Mouse (Mus musculus): Measurements from ENCODE around the gene Rexo4. TPM values are rescaled to one million over a fixed set of nuclear protein-coding genes. Genes with fewer than 3 reads are reported as not detected.

The Rexo4 gene
- total and polyA plus RNA-seq, 3 experiments: 53.6 to 74.8 (median 67.2) TPM

- TF ChIP-seq ZMIZ1 (IDR thresholded peaks at IDR 0.05; ENCODE audit: low read depth, low read length) (peak; percentile 11; the same call in 1 of the 2 replicates), CHD2 (IDR thresholded peaks at IDR 0.05; ENCODE audit: low read length) (peak; percentile 37), POLR2A (IDR thresholded peaks at IDR 0.05; ENCODE audit: low read depth, low read length) (peak; percentile 69), NELFE (IDR thresholded peaks at IDR 0.05; ENCODE audit: low read depth, low read length) (0 out of 2 replicates have a peak, but pooled peaks have one; percentile 9), ZKSCAN1 (IDR thresholded peaks at IDR 0.05; ENCODE audit: borderline replicate concordance, low read depth, low read length) (no peak), ZNF384 (IDR thresholded peaks at IDR 0.05; ENCODE audit: low read depth, low read length) (no peak)
- H3K36me3 ChIP-seq (replicated peaks in 1 of 2; ENCODE audit: control insufficient read depth in 1 of 2, insufficient read depth in 1 of 2, low read length in 1 of 2): peaks cover 41 to 55% of the 10 kb centered on the region in 2 experiments
- H3K9me3 ChIP-seq (replicated peaks; ENCODE audit: low read length): no peaks in the 10 kb centered on the region
- DNase-seq (ENCODE audit: extremely low read depth): no peak
- peaks cover 19 to 50% of the 10 kb centered on the region in 2 experiments for H3K4me1 ChIP-seq (ENCODE audit: control insufficient read depth in 1 of 2, insufficient read depth in 2 of 2)
- dilution Hi-C loops (cut with MboI; ENCODE audit: extremely low pct_ligation_motif_present, extremely low pct_unique_long_range_greater_than_20kb, low sequenced_read_pairs) (no loop called here), in situ Hi-C loops (cut with MboI; ENCODE audit: low pct_ligation_motif_present, low pct_unique_long_range_greater_than_20kb, low sequenced_read_pairs) (no loop called here)
- no peak overlapping the region for H3K27ac ChIP-seq (ENCODE audit: insufficient read depth, low read depth)
- no peaks in the 10 kb centered on the region for H3K27me3 ChIP-seq (replicated peaks)
- H3K4me3 ChIP-seq (replicated peaks in 1 of 3; ENCODE audit: low read depth in 2 of 3, low read length in 2 of 3, poor library complexity in 1 of 3): peak overlapping the region in 1 of 3 experiments; percentile 30
- H3K9ac ChIP-seq (ENCODE audit: insufficient read depth, low read depth): no peak overlapping the region
- no peak overlapping the region for H3K4me2 ChIP-seq (ENCODE audit: insufficient read depth, low read depth, poor library complexity, severe bottlenecking)
- H3K79me2 ChIP-seq (replicated peaks; ENCODE audit: control insufficient read depth, extremely low read depth, insufficient read depth, poor library complexity, severe bottlenecking): peaks cover 83% of the 10 kb centered on the region
Measured at GRCm38 (mm10) chr2:26913416-26914147, 50.6 kb downstream of the Rexo4 start.

DNA sequence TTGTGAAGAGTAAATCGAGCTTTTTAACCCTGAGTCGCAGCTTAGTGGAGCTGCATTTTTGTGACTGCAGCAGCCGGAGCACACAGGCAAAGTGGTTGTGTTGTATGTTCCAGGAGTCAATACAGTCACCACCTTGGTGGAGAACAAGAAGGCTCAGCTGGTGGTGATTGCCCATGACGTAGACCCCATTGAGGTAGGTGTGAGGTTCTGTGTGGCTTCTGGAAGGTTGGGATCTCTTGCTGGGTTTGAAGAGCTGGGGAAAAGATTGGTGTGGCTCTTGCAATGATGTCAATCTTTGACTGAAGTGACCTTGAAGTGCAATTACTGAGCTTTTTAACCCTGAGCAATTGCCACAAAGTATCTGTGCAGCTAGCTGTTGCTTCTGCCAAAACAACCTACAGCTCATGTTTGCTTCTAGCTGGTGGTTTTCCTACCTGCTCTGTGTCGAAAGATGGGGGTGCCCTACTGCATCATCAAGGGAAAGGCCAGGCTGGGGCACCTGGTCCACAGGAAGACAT lies 51.9 kb downstream of the Rexo4 start:
- peak overlapping the region; percentile 98 for H3K9ac ChIP-seq (ENCODE audit: insufficient read depth, low read depth)
- peaks cover 41 to 55% of the 10 kb centered on the region in 2 experiments for H3K36me3 ChIP-seq (replicated peaks in 1 of 2; ENCODE audit: control insufficient read depth in 1 of 2, insufficient read depth in 1 of 2, low read length in 1 of 2)
- peaks cover 85% of the 10 kb centered on the region for H3K79me2 ChIP-seq (replicated peaks; ENCODE audit: control insufficient read depth, extremely low read depth, insufficient read depth, poor library complexity, severe bottlenecking)
- DNase-seq (ENCODE audit: extremely low read depth): no peak
- peak overlapping the region; percentile 69 to 98 (median 97) for H3K4me3 ChIP-seq (replicated peaks in 1 of 3; ENCODE audit: low read depth in 2 of 3, low read length in 2 of 3, poor library complexity in 1 of 3)
- H3K9me3 ChIP-seq (replicated peaks; ENCODE audit: low read length): no peaks in the 10 kb centered on the region
- H3K27me3 ChIP-seq (replicated peaks): no peaks in the 10 kb centered on the region
- peak overlapping the region; percentile 83 for H3K4me2 ChIP-seq (ENCODE audit: insufficient read depth, low read depth, poor library complexity, severe bottlenecking)
- H3K4me1 ChIP-seq (ENCODE audit: control insufficient read depth in 1 of 2, insufficient read depth in 2 of 2): peaks cover 24 to 50% of the 10 kb centered on the region in 2 experiments
- TF ChIP-seq SIN3A (IDR thresholded peaks at IDR 0.05; ENCODE audit: low read length) (peak; percentile 55; the same call in 1 of the 2 replicates), CTCF (conservative IDR thresholded peaks at IDR 0.05 in 1 of 2, IDR thresholded peaks at IDR 0.05 in 1 of 2; ENCODE audit: low read depth in 2 of 2, low read length in 2 of 2) (no peak), POLR2A (IDR thresholded peaks at IDR 0.05; ENCODE audit: low read depth, low read length) (peak; percentile 34), MXI1 (IDR thresholded peaks at IDR 0.05; ENCODE audit: low read depth, low read length) (no peak), BHLHE40 (IDR thresholded peaks at IDR 0.05; ENCODE audit: low read depth, low read length) (no peak), NELFE (IDR thresholded peaks at IDR 0.05; ENCODE audit: low read depth, low read length) (no peak), MAX (IDR thresholded peaks at IDR 0.05; ENCODE audit: low read length) (no peak)
- no peak overlapping the region for H3K27ac ChIP-seq (ENCODE audit: insufficient read depth, low read depth)
- dilution Hi-C loops (cut with MboI; ENCODE audit: extremely low pct_ligation_motif_present, extremely low pct_unique_long_range_greater_than_20kb, low sequenced_read_pairs) (no loop called here), in situ Hi-C loops (cut with MboI; ENCODE audit: low pct_ligation_motif_present, low pct_unique_long_range_greater_than_20kb, low sequenced_read_pairs) (no loop called here)

All from CH12.LX (cell line).